Mouse (Mus musculus) midbrain, embryonic 15.5 days (tissue): ENCODE results near the gene Ppp1r3c. TPM values are rescaled to one million over a fixed set of nuclear protein-coding genes. Genes with fewer than 3 reads are reported as not detected.

Experiments used
- ATAC-seq: fragments of 200-750 bp; cut with Nextera tagmentation; replicated peaks from 2 replicates; pipeline ENCODE4 v1.8.0; 2017; ENCODE audit warnings: moderate TSS enrichment
- H3K27ac ChIP-seq: fragments of 300-500 bp; sonication (generic); 2 replicates; pipeline ENCODE4 v1.5.1; 2015; ENCODE audit warnings: mild to moderate bottlenecking, inconsistent platforms
- H3K27me3 ChIP-seq: fragments of 300-500 bp; sonication (generic); replicated peaks from 2 replicates; pipeline ENCODE4 v1.6.1; 2015; ENCODE audit warnings: inconsistent platforms
- H3K36me3 ChIP-seq: fragments of 300-500 bp; sonication (generic); replicated peaks from 2 replicates; pipeline ENCODE4 v1.6.1; 2015; ENCODE audit warnings: inconsistent platforms
- H3K4me1 ChIP-seq: fragments of 300-500 bp; sonication (generic); 2 replicates; pipeline ENCODE4 v1.6.1; 2015; ENCODE audit warnings: inconsistent platforms
- H3K4me2 ChIP-seq: fragments of 300-500 bp; sonication (generic); 2 replicates; pipeline ENCODE4 v1.6.1; 2015; ENCODE audit warnings: inconsistent platforms, mild to moderate bottlenecking, moderate library complexity
- H3K4me3 ChIP-seq: fragments of 300-500 bp; sonication (generic); 2 replicates; pipeline ENCODE4 v1.5.1; 2015; ENCODE audit warnings: mild to moderate bottlenecking, inconsistent platforms
- H3K9ac ChIP-seq: fragments of 300-500 bp; sonication (generic); 2 replicates; pipeline ENCODE4 v1.6.1; 2015; ENCODE audit warnings: mild to moderate bottlenecking, inconsistent platforms
- H3K9me3 ChIP-seq: fragments of 300-500 bp; sonication (generic); 2 replicates; pipeline ENCODE4 v1.6.1; 2016; ENCODE audit warnings: inconsistent platforms
- WGBS: fragments of 180-500 bp; shearing (Covaris S2); methylation state at CpG from one replicate; pipeline ENCODE4 v1.1.7; 2015; ENCODE audit warnings: mixed read lengths; 5-methylcytosine and 5-hydroxymethylcytosine counted together
- polyA plus RNA-seq: library from polyadenylated mRNA; unstranded; fragments of >200 nt; fragmentation: Nextera tagmentation; extraction: Ambion mirVana; gene quantifications from 2 replicates; pipeline ENCODE4 v1.2.1, GENCODE M21; 2015

The Ppp1r3c gene
- polyA plus RNA-seq, 1 experiment from 2014 or later, result 15.6 TPM

DNA sequence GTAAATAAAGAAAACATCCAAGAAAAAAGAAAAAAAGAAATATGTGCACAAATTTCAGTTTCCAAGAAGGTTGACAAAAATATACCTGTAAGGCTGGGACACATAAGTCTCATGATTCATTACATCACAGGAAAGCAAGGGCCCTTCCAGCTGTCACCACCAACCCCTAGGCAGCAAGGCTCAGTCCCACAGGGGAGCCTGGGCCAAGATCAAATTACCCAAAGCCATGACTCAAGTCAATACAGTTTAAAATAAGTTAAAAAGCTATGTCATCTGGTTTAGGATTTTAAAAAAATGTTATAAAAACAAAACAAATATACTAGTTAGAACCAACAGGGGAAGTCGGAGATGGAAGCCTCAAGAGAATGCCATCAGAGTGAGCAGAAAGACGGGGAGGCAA lies 45.2 kb downstream of the Ppp1r3c start:
- ATAC-seq, result no peak
- Histone ChIP-seq H3K9me3 (no peaks in the 10 kb centered on the region), H3K9ac (no peak overlapping the region), H3K4me1 (peaks cover 12% of the 10 kb centered on the region; the same call in 1 of the 2 replicates), H3K4me2 (no peak overlapping the region), H3K27me3 (no peaks in the 10 kb centered on the region), H3K36me3 (no peaks in the 10 kb centered on the region), H3K27ac (no peak overlapping the region), H3K4me3 (no peak overlapping the region)
- WGBS, result 89% methylated on average over 2 of the region's 2 CpGs

DNA sequence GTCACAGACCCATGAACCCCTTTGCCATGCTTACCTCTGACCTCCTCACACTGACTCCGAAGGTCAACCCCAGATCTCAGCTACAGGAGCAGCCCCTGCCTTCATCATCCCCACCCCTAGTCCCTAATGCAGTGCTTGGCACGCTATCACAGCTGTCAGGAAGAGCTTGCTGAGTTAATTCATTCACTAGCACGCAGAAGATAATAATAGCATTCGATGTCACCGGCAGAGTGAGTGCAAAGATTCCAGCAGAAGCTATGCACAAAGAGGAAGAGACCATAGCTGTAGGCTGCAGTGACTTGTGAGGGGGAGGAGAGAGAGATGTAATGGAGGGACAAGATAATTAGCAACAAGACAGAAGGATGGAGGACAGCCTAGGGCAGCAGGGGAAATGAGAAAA lies 47.2 kb downstream of the Ppp1r3c start:
- peak; percentile 61 for ATAC-seq
- Histone ChIP-seq H3K4me1 (peaks cover 12% of the 10 kb centered on the region; the same call in 1 of the 2 replicates), H3K9ac (no peak overlapping the region), H3K4me2 (no peak overlapping the region), H3K36me3 (no peaks in the 10 kb centered on the region), H3K27ac (no peak overlapping the region), H3K4me3 (no peak overlapping the region), H3K9me3 (no peaks in the 10 kb centered on the region), H3K27me3 (no peaks in the 10 kb centered on the region)
- 41% methylated on average over 5 of the region's 5 CpGs for WGBS

DNA sequence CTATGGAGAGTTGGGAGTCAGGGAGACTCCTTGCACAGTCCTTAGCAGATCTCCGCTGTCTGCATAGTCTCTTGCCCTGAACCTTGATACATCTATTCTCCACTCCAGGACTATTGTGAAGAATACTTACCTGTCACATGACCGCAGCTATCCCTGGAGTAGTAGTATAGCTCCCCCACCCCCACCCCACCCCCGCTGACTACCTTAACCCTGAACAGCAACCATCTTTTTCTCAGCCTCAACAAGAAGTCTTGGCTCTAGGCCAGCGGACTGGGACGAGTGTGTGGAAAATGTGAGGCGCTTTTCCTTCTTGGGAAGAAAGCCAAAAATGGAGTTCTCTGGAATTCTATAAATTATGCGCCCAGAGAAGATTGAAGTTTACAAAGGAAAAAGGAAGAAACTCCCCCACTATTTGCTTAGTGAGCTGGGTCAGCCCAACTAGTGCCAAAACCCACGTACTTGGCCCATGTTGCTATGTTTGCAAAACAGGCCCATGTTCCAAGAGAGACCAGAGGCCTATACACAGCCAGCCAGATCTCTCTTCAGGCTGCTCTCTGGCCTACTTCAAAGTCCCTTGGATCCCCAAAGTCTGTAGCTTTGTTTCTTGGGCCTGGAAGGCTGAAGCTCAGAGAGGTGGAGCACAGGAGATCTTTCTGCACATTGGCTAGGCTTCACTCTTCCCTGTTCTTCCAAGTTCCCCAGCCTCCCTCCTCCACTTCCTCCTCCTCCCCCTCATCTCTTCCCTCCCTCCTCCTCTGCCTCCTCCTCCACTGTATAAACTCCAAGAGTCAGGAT lies 48.4 kb downstream of the Ppp1r3c start:
- no peaks in the 10 kb centered on the region for H3K36me3 ChIP-seq
- peaks cover 12% of the 10 kb centered on the region; the same call in 1 of the 2 replicates for H3K4me1 ChIP-seq
- no peak overlapping the region for H3K9ac ChIP-seq
- ATAC-seq, result peak; percentile 72
- no peak overlapping the region for H3K4me2 ChIP-seq
- H3K9me3 ChIP-seq, result no peaks in the 10 kb centered on the region
- no peak overlapping the region for H3K4me3 ChIP-seq
- H3K27ac ChIP-seq, result no peak overlapping the region
- WGBS, result 69% methylated on average over 8 of the region's 8 CpGs
- no peaks in the 10 kb centered on the region for H3K27me3 ChIP-seq

DNA sequence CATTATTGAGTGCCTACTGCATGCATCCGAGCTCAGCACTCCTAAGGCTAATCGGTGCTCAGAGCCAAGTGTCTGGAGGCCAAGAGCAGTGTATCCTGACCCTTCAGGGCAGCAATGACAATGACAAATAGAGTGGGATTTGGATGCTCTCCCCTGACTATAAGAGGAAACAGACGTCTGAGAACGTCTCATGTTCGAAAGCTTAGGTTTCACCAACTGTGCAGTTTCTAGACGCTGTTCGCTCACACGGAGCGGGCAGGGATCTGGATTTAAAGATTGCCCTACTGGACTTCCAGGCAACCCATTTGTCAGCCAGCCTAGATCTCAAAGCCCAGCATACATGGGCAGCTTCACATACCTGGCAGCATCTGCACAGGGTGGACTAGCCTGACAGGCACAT lies 49.4 kb downstream of the Ppp1r3c start:
- H3K4me1 ChIP-seq, result peaks cover 12% of the 10 kb centered on the region; the same call in 1 of the 2 replicates

DNA sequence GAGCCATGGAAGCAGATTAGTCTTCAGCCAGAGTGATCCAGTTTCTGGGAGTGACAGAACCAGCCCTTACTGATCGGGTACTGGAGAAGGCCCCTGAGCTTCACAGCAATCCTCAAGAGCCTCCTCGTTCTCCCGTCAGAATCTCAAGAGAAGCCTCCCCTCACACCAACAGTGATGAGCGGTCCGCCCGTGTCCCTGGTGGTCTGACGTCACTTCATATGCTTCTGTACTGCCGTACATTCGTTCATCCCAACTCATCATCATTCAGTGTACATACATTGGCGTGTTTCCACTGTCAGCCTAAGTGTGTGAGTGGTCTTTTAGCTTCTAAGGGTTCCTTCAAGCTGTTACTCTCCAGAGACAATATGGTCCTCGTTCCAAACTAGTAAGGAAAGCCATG lies 50.4 kb downstream of the Ppp1r3c start:
- no peaks in the 10 kb centered on the region for H3K9me3 ChIP-seq
- H3K27me3 ChIP-seq, result no peaks in the 10 kb centered on the region
- H3K27ac ChIP-seq, result no peak overlapping the region
- no peak overlapping the region for H3K4me2 ChIP-seq
- H3K4me3 ChIP-seq, result no peak overlapping the region
- ATAC-seq, result no peak
- 90% methylated on average over 11 of the region's 11 CpGs for WGBS
- H3K9ac ChIP-seq, result no peak overlapping the region
- H3K36me3 ChIP-seq, result no peaks in the 10 kb centered on the region
- peaks cover 12% of the 10 kb centered on the region; the same call in 1 of the 2 replicates for H3K4me1 ChIP-seq

More for the DNA sequence above, 49.4 kb downstream of the Ppp1r3c start:
- Histone ChIP-seq H3K9me3 (no peaks in the 10 kb centered on the region), H3K27ac (no peak overlapping the region), H3K36me3 (no peaks in the 10 kb centered on the region), H3K9ac (no peak overlapping the region), H3K4me3 (no peak overlapping the region), H3K27me3 (no peaks in the 10 kb centered on the region), H3K4me2 (no peak overlapping the region)
- WGBS, result 93% methylated on average over 9 of the region's 9 CpGs
- ATAC-seq, result no peak

DNA sequence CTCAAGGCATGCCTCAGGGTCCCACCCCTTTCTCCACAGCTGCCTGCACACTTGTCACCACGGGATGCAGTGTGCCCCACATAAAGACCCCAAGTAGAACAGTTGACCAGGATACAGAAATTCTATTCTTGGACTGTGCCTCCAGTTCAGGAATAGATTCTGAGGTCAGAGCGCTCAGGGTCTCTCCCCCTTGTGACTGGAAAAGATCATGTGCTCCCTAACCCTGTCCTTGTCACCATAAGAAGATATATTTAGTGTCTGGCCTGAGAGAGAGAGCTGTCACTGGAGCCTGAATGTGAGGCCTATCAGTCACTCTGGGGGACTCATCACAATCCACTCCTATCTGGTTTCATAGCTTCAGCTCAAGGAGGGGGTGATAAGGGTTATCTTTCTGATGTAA lies 53.9 kb downstream of the Ppp1r3c start:
- 74% methylated on average over 2 of the region's 2 CpGs for WGBS
- H3K4me3 ChIP-seq, result no peak overlapping the region
- no peaks in the 10 kb centered on the region for H3K36me3 ChIP-seq
- no peaks in the 10 kb centered on the region for H3K27me3 ChIP-seq
- H3K27ac ChIP-seq, result no peak overlapping the region
- H3K4me2 ChIP-seq, result no peak overlapping the region
- ATAC-seq, result no peak
- no peak overlapping the region for H3K9ac ChIP-seq
- peaks cover 16% of the 10 kb centered on the region for H3K4me1 ChIP-seq
- H3K9me3 ChIP-seq, result no peaks in the 10 kb centered on the region

Other genes with a start within 250 kb of the Ppp1r3c start
- 11.2 and 12.4 TPM in 2 replicates for gene Hectd2, start 182.0 kb downstream of the Ppp1r3c start, polyA plus RNA-seq
- 50.9 and 51.2 TPM in 2 replicates for gene Tnks2, start 97.6 kb upstream of the Ppp1r3c start, polyA plus RNA-seq
- 55.3 and 58.4 TPM in 2 replicates for gene Fgfbp3, start 183.0 kb upstream of the Ppp1r3c start, polyA plus RNA-seq
- gene Btaf1, start 189.4 kb upstream of the Ppp1r3c start, polyA plus RNA-seq, result 9.3 and 10.2 TPM in 2 replicates